Mouse (Mus musculus) stomach, embryonic 15.5 days (tissue): ENCODE measurements around the gene Npy4r. TPM values are rescaled to one million over a fixed set of nuclear protein-coding genes. Genes with fewer than 3 reads are reported as not detected.
A peak's percentile ranks its signal among the peaks of the same experiment; 100 is the strongest.

Experiments used
- ATAC-seq: fragments of 200-750 bp; cut with Nextera tagmentation; 2 replicates; pipeline ENCODE4 v1.8.0; 2017; ENCODE audit warnings: low read depth, moderate number of reproducible peaks, moderate TSS enrichment; ENCODE audit not compliant: insufficient read depth, low FRiP score
- H3K27ac ChIP-seq: fragments of 300-500 bp; sonication (generic); 2 replicates; pipeline ENCODE4 v1.5.1; 2015; ENCODE audit warnings: mild to moderate bottlenecking, inconsistent platforms
- H3K27me3 ChIP-seq: fragments of 300-500 bp; sonication (generic); replicated peaks from 2 replicates; pipeline ENCODE4 v1.6.1; 2015; ENCODE audit warnings: inconsistent platforms
- H3K36me3 ChIP-seq: fragments of 300-500 bp; sonication (generic); 2 replicates; pipeline ENCODE4 v1.6.1; 2015; ENCODE audit warnings: inconsistent platforms
- H3K4me1 ChIP-seq: fragments of 300-500 bp; sonication (generic); 2 replicates; pipeline ENCODE4 v1.6.1; 2015; ENCODE audit warnings: inconsistent platforms
- H3K4me2 ChIP-seq: fragments of 300-500 bp; sonication (generic); 2 replicates; pipeline ENCODE4 v1.6.1; 2015; ENCODE audit warnings: mild to moderate bottlenecking, inconsistent platforms
- H3K4me3 ChIP-seq: fragments of 300-500 bp; sonication (generic); replicated peaks from 2 replicates; pipeline ENCODE4 v1.5.1; 2015; ENCODE audit warnings: inconsistent platforms
- H3K9ac ChIP-seq: fragments of 300-500 bp; sonication (generic); 2 replicates; pipeline ENCODE4 v1.6.1; 2015; ENCODE audit warnings: inconsistent platforms
- H3K9me3 ChIP-seq: fragments of 300-500 bp; sonication (generic); 2 replicates; pipeline ENCODE4 v1.6.1; 2016; ENCODE audit warnings: inconsistent platforms
- WGBS: fragments of 180-500 bp; shearing (Covaris S2); methylation state at CpG from one replicate; pipeline ENCODE4 v1.1.7; 2015; 5-methylcytosine and 5-hydroxymethylcytosine counted together
- polyA plus RNA-seq: library from polyadenylated mRNA; unstranded; fragments of >200 nt; fragmentation: Nextera tagmentation; extraction: Ambion mirVana; gene quantifications from 2 replicates; pipeline ENCODE4 v1.2.1, GENCODE M21; 2015

Npy4r gene
- 0.13 and 0.34 TPM in 2 replicates for polyA plus RNA-seq

DNA sequence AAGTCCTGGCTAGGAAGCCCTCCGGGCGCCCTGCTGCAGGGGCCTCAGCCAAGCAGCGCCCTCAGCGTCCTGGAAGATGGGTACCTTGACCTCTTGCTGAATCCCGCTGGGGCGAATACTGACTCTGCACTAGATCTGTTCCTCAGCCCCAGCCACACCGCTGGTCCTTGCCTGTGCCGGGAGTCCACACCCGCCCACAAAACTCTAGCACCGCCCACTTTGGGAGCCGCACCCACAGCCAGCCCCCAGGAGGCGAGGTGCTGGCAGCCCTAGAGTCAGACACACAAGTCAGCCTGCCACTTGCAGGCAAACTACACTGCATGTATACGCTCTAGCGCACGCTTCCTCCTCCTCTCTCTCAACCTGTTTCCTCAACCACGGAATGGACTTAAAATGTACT is at the start of gene Npy4r:
Npy4r (minus strand) TSS at position 148 of the 400 bp plus-strand sequence.
- H3K4me1 ChIP-seq, result peaks cover 9% of the 10 kb centered on the region
- no peak within 1 kb of the TSS for H3K27ac ChIP-seq
- H3K36me3 ChIP-seq, result no peaks in the 10 kb centered on the region
- H3K4me3 ChIP-seq, result no peak within 1 kb of the TSS
- peak; percentile 91 for ATAC-seq
- H3K9me3 ChIP-seq, result no peaks in the 10 kb centered on the region
- H3K9ac ChIP-seq, result no peak within 1 kb of the TSS
- WGBS, result 9% methylated on average over 16 of the region's 16 CpGs
- H3K27me3 ChIP-seq, result peaks cover 11% of the 10 kb centered on the region; the same call in 1 of the 2 replicates
- peak within 1 kb of the TSS; percentile 43 for H3K4me2 ChIP-seq

DNA sequence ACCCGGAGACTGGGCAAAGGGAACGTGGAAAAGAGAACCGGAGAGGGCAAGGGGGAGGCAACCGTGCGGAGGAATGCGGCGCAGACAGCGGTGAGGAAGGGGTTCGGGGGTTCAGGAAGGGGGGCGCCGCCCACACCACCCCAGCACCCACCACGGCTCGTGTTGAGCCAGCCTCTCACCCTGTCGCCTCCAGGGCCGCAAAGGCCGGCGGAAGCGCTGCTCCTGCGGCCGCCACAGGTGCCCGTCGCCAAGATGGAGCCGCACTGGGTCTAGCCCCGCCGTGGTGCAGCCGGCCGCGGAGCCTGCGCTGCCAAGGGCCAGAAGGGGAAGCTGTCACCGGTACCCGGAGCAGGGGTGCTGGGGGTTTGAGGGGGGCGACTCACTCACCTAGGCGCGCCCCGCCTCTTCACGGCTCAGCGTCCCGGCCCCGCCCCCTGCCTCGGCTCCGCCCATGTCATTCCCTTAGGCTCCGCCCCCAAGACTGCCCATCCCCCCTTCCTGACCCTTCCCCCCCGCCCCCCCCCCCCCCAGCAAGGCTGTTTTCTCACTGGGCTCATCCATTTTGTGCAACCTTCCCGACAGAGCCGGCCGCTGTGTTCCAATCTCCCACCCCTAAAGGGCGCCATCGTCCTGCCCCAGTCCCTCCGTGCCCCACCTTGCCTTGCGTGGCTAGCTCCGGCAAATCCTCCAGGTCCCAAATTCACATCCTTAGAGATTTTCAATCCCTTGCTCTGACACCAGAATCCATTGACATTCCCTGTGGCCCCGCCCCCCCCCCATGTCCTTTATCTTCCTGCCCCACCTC is 49.1 kb upstream of the Npy4r start, which contains the start of gene Gprin2:
Gprin2 (minus strand) TSS at position 423 of the 805 bp plus-strand sequence.
- peak within 1 kb of the TSS; percentile 55 for H3K4me3 ChIP-seq
- no peaks in the 10 kb centered on the region for H3K36me3 ChIP-seq
- H3K4me2 ChIP-seq, result peak within 1 kb of the TSS; percentile 95
- 0 out of 2 replicates have a peak, but pooled peaks cover 4% of the 10 kb centered on the region for H3K4me1 ChIP-seq
- 0 out of 2 replicates have a peak, but pooled peaks cover 3% of the 10 kb centered on the region for H3K27me3 ChIP-seq
- WGBS, result 6% methylated on average over 38 of the region's 52 CpGs
- peak; percentile 41 for ATAC-seq
- H3K27ac ChIP-seq, result no peak within 1 kb of the TSS
- H3K9me3 ChIP-seq, result no peaks in the 10 kb centered on the region
- peak within 1 kb of the TSS; percentile 16; the same call in 1 of the 2 replicates for H3K9ac ChIP-seq

DNA sequence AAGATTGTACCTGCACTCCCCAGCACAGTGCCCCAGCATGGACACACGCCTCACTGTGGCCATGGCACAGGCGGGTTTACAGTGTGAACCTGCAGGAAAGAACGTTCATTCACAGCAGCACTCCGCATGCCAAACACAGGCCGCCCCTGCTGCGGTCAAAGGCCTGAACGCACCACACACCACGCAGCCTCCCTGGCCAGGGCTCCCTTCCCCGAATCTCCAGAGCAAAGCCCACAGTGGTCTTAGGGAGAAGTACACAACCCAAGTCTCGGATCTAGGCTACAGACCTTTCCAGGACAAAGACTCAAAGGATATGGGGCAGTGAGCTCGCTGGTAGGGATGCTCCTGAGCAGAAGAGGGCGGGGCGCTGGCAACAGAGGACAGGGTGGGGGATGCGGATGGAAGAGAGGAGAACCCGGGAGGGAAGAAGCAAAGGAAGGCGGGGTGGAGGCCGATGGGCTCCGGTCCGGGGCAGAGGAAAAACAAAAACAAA is 48.5 kb upstream of the Npy4r start:
- H3K4me2 ChIP-seq, result peak overlapping the region; percentile 95
- WGBS, result 7% methylated on average over 18 of the region's 19 CpGs
- H3K27ac ChIP-seq, result no peak overlapping the region
- H3K27me3 ChIP-seq, result 0 out of 2 replicates have a peak, but pooled peaks cover 3% of the 10 kb centered on the region
- peak; percentile 63 for ATAC-seq
- peak overlapping the region; percentile 55 for H3K4me3 ChIP-seq
- no peaks in the 10 kb centered on the region for H3K9me3 ChIP-seq
- 0 out of 2 replicates have a peak, but pooled peaks cover 4% of the 10 kb centered on the region for H3K4me1 ChIP-seq
- no peaks in the 10 kb centered on the region for H3K36me3 ChIP-seq
- H3K9ac ChIP-seq, result 0 out of 2 replicates have a peak overlapping the region, but pooled peaks have one; percentile 16

DNA sequence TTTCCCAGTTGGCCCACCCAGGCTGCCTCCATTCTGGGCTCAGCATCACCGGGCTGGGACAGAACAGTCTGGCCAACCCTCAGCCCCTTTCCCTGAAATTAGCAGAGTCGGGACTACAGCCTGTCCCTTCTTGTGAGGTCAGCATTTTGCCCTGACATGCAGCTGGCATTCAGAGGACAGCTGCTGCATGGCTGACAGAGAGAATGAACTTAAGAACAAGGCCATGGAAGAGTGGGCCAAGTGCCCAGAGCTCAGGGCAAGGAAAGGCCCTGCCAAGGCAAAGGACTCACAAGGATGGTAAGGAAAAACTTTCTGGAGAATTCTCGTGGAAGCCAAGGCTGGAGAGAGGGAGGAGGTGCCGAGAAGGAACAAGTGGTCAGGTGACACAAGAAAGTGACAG is 44.4 kb upstream of the Npy4r start:
- Histone ChIP-seq H3K27me3 (no peaks in the 10 kb centered on the region), H3K27ac (no peak overlapping the region), H3K4me1 (0 out of 2 replicates have a peak, but pooled peaks cover 4% of the 10 kb centered on the region), H3K36me3 (no peaks in the 10 kb centered on the region), H3K9me3 (no peaks in the 10 kb centered on the region), H3K9ac (no peak overlapping the region), H3K4me3 (no peak overlapping the region), H3K4me2 (no peak overlapping the region)
- no peak for ATAC-seq
- 45% methylated on average over 4 of the region's 4 CpGs for WGBS

DNA sequence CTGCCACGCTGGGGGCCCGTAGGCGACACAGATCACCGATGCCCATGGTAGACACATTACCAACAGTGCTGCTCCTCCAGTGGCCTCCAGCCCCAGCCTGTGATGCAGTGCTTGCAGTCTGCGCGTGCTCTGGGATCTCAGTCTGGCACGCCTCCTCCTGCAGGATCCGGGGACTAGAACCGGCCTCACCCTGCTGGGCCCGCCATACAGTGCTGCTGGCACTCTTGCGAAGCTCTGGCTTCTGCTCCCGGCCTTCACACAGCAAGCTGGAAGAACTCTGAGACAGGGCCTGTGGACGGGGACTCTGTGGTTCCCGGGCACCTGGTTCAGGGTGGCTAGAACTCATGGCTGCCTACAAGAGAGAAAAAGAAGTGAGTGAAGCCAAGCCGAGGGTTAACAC is 43.2 kb upstream of the Npy4r start:
- ATAC-seq, result no peak
- Histone ChIP-seq H3K36me3 (no peaks in the 10 kb centered on the region), H3K4me2 (no peak overlapping the region), H3K9me3 (no peaks in the 10 kb centered on the region), H3K27ac (no peak overlapping the region), H3K4me3 (no peak overlapping the region), H3K27me3 (no peaks in the 10 kb centered on the region), H3K4me1 (no peaks in the 10 kb centered on the region), H3K9ac (no peak overlapping the region)
- 86% methylated on average over 15 of the region's 15 CpGs for WGBS

DNA sequence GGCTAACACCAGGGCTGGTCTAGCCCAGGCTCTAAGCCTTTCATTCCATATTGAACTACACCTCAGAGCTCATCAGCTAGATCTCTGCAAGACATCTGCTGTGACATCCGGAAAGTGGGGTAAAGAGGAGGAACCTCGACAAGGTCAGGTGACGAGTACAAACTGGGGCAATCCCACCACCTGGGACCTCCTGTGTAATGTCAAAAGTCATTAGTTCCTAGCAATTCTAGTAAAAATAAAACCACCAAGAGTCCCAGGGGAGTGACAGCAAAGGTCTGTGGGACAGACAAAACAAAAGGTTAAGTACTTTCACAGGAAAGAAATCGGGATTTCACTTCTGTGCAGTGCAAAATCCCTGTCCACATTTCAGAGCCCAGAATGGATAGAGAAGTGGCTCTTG is 41.6 kb upstream of the Npy4r start:
- Histone ChIP-seq H3K4me3 (no peak overlapping the region), H3K27ac (no peak overlapping the region), H3K27me3 (no peaks in the 10 kb centered on the region), H3K4me1 (no peaks in the 10 kb centered on the region), H3K36me3 (no peaks in the 10 kb centered on the region), H3K9me3 (no peaks in the 10 kb centered on the region), H3K4me2 (no peak overlapping the region), H3K9ac (no peak overlapping the region)
- 71% methylated on average over 4 of the region's 4 CpGs for WGBS
- ATAC-seq, result no peak

DNA sequence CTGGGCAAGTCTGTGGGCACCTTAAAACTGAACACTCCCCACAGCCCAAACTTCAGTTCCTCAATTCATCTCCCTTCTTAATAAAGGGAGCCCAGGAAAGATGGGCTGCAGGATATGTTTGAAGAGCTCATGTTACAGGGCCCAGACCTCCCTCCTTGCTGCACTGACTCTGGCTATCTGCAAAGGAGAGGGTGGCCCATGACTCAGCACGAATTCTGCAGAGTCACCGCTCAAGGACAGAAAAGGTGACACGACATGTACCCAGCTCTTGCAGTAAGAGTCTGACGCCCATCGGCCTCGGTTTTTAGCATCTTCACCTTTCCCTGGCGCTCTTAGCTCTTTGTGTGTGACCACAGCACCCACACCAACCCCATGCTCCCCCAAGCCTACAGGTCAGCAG is 38.1 kb upstream of the Npy4r start:
- 63% methylated on average over 7 of the region's 7 CpGs for WGBS
- ATAC-seq, result no peak
- no peaks in the 10 kb centered on the region for H3K27me3 ChIP-seq
- no peak overlapping the region for H3K4me2 ChIP-seq
- H3K27ac ChIP-seq, result no peak overlapping the region
- H3K36me3 ChIP-seq, result no peaks in the 10 kb centered on the region
- H3K4me1 ChIP-seq, result no peaks in the 10 kb centered on the region
- no peak overlapping the region for H3K4me3 ChIP-seq
- no peaks in the 10 kb centered on the region for H3K9me3 ChIP-seq
- no peak overlapping the region for H3K9ac ChIP-seq

DNA sequence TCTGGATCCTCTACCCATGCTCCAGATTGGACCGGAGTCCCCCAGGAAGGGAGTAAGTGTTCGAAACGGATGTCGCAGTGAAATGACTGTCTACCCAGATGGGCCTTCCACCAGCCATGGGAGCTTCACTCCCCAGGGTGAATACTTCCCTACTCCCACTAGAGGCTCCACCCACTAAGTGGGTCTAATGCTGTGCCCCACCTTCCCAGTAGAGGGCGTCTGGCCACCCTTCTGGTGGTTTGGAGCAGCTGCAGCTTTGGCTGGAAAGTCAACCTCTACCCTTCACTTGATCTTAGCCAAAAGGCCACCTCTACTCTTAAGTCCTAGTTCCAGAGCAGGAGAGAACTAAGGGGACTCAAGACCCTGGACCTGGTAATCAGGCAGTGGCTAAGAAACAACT is 36.3 kb upstream of the Npy4r start:
- Histone ChIP-seq H3K9ac (no peak overlapping the region), H3K27ac (no peak overlapping the region), H3K9me3 (no peaks in the 10 kb centered on the region), H3K4me1 (no peaks in the 10 kb centered on the region), H3K4me3 (no peak overlapping the region), H3K36me3 (no peaks in the 10 kb centered on the region), H3K27me3 (no peaks in the 10 kb centered on the region), H3K4me2 (no peak overlapping the region)
- WGBS, result 67% methylated on average over 5 of the region's 5 CpGs
- no peak for ATAC-seq

DNA sequence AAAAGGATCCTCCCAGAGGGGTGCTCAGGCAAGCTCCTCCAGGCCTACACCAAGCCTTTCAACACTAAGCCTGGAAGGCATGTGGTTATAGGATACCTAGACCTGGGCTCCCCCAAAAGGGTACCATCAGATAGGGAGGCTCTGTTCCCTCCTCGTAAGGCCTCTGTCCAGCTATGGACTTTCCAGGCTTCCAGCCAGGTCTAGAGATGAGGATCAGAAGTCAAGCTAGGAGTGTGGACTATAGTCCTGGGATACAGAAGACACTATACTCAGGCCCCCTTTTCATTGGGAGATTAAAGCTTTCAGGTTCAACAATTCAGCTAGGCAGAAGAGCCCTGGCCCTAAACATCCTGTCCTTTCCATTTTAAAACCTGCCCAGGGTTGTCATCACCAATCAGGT is 30.8 kb upstream of the Npy4r start:
- no peak for ATAC-seq

DNA sequence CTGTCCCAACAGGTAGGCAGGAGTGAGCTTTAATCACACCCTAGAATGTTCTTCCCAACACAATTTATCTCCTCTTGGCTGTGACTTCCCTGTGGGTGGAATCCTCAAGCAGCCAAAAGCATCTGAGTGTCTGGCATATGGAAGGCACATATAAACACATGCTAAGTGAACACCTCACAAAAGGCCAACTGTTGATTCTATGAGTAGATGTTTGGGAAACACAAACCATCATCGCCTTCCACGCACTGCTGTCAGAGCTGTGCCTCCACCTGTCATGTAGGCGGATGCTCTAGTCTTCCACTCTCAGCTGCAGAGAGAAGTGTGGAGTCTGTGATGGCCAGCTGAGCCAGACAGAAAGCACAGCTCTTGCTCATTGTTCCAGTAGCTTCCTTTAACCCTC is 27.1 kb upstream of the Npy4r start:
- Histone ChIP-seq H3K4me3 (no peak overlapping the region), H3K9ac (no peak overlapping the region), H3K4me1 (no peaks in the 10 kb centered on the region), H3K4me2 (no peak overlapping the region), H3K9me3 (0 out of 2 replicates have a peak, but pooled peaks cover 4% of the 10 kb centered on the region), H3K36me3 (no peaks in the 10 kb centered on the region), H3K27me3 (no peaks in the 10 kb centered on the region), H3K27ac (no peak overlapping the region)
- ATAC-seq, result no peak
- 79% methylated on average over 3 of the region's 3 CpGs for WGBS

More for the DNA sequence above, 30.8 kb upstream of the Npy4r start:
- Histone ChIP-seq H3K9me3 (0 out of 2 replicates have a peak, but pooled peaks cover 4% of the 10 kb centered on the region), H3K4me1 (no peaks in the 10 kb centered on the region), H3K27ac (no peak overlapping the region), H3K9ac (no peak overlapping the region), H3K4me3 (no peak overlapping the region), H3K4me2 (no peak overlapping the region), H3K36me3 (no peaks in the 10 kb centered on the region), H3K27me3 (no peaks in the 10 kb centered on the region)
- 93% methylated on average over 1 of the region's 1 CpGs for WGBS

DNA sequence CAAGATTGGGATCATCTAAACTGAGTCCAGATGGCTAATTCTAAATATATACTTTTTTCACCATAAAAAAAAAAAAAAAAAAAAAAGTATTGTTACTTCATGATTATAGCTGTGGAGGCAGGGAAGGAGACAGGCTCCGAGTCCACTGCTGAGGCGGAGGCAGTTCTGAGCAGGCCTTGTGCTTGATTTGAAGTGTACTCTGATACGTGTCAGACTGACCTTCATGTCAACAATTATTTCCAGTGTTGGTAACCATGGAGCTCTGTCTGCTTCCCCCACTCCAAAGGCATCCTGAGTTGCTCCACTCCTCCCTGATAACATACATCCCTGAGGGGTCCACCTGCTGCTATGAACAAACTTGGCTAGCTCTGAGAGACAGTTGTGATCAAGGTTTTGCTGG is 18.8 kb upstream of the Npy4r start:
- no peak for ATAC-seq
- no peak overlapping the region for H3K27ac ChIP-seq
- H3K9me3 ChIP-seq, result no peaks in the 10 kb centered on the region
- no peaks in the 10 kb centered on the region for H3K36me3 ChIP-seq
- H3K4me2 ChIP-seq, result no peak overlapping the region
- WGBS, result 77% methylated on average over 3 of the region's 3 CpGs
- no peak overlapping the region for H3K4me3 ChIP-seq
- H3K9ac ChIP-seq, result no peak overlapping the region
- H3K4me1 ChIP-seq, result no peaks in the 10 kb centered on the region
- H3K27me3 ChIP-seq, result no peaks in the 10 kb centered on the region

DNA sequence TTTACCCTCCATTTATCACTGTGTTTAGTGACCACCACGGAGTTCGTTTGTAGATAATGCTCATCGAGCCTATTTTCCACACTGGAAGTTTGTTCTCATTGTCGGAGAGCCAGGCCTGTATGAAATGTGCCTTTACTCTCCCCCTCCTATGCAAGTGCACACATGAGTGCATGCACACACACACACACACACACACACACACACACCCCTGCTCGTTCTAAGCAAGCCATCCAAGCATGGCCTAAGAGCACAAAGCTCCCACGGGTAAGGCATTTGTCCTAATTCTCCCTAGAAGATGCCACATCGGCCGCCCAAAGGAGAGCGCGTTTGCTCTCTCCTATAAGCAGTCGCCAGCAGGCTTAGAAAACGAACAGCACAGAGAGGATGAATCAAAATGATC is 3.5 kb upstream of the Npy4r start:
- peaks cover 9% of the 10 kb centered on the region for H3K4me1 ChIP-seq
- no peaks in the 10 kb centered on the region for H3K9me3 ChIP-seq
- H3K36me3 ChIP-seq, result no peaks in the 10 kb centered on the region
- H3K27me3 ChIP-seq, result peaks cover 11% of the 10 kb centered on the region; the same call in 1 of the 2 replicates
- no peak overlapping the region for H3K9ac ChIP-seq
- no peak overlapping the region for H3K4me3 ChIP-seq
- no peak overlapping the region for H3K27ac ChIP-seq
- H3K4me2 ChIP-seq, result no peak overlapping the region
- 69% methylated on average over 12 of the region's 12 CpGs for WGBS
- ATAC-seq, result no peak
